In the genomic region with DNA sequence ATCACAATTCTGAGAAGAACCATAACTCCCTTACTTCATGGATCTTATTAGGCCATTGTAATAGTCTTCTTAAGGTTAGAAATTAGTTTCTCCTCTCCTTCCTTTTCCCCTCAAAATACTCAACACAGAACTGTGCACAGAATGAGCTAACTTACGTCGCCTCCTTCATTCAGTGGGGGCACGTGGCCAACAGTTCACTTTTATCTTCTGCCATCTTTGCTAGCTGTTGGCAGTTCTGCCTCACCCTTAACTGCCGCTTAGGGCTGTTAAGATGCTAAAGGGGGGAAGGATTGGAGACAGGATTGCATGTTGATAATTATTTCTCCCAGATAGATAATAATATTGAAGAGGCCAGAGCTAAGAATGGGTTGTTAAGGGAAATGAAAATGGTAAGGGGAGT, we compare ENCODE assay signal across 15 mouse cellular contexts.
"Had no signal": no experiment of that assay in that cellular context is flagged by ENCODE, and none has a peak within 500 bp of the region (broad histone marks: within the 10 kb centered on the region; RNA-seq: fewer than 3 reads in every experiment).

No protein-coding gene starts in this region.

- H3K4me1 ChIP-seq: liver, embryonic 15.5 days; megakaryocyte, embryonic 14.5 days; midbrain, embryonic 13.5 days; midbrain, embryonic 15.5 days; neural tube, embryonic 12.5 days; stomach, embryonic 15.5 days had no signal

- H3K4me2 ChIP-seq: liver, embryonic 15.5 days; midbrain, embryonic 11.5 days; midbrain, embryonic 13.5 days; midbrain, embryonic 15.5 days; neural tube, embryonic 12.5 days; stomach, embryonic 15.5 days had no signal

- DNase-seq: liver, postnatal 0 days; lung, postnatal 36 days; right cerebral cortex, postnatal 14 days; thymus, adult 2 months; thymus, postnatal 25 days; thymus, postnatal 4 days had no signal

- H3K9me3 ChIP-seq: liver, embryonic 15.5 days; megakaryocyte, embryonic 14.5 days; midbrain, embryonic 13.5 days; midbrain, embryonic 15.5 days; neural tube, embryonic 12.5 days; stomach, embryonic 15.5 days had no signal

- H3K27ac ChIP-seq: liver, embryonic 15.5 days; macrophage; midbrain, embryonic 13.5 days; midbrain, embryonic 15.5 days; neural tube, embryonic 12.5 days; stomach, embryonic 15.5 days; stomach, postnatal 0 days had no signal

- H3K9ac ChIP-seq: liver, embryonic 15.5 days; liver, postnatal 0 days; midbrain, embryonic 13.5 days; midbrain, embryonic 15.5 days; neural tube, embryonic 12.5 days; stomach, embryonic 15.5 days had no signal

- H3K4me3 ChIP-seq: liver, embryonic 15.5 days; megakaryocyte, embryonic 14.5 days; midbrain, embryonic 13.5 days; midbrain, embryonic 15.5 days; neural tube, embryonic 12.5 days; stomach, embryonic 15.5 days had no signal

- ATAC-seq: liver, postnatal 0 days; midbrain, embryonic 13.5 days; midbrain, embryonic 15.5 days had no signal

- H3K36me3 ChIP-seq: liver, embryonic 15.5 days; midbrain, embryonic 13.5 days; midbrain, embryonic 15.5 days; neural tube, embryonic 12.5 days; stomach, embryonic 15.5 days had no signal

- H3K27me3 ChIP-seq: liver, embryonic 15.5 days; midbrain, embryonic 13.5 days; midbrain, embryonic 15.5 days; neural tube, embryonic 12.5 days; stomach, embryonic 15.5 days had no signal
